14 mouse cellular contexts compared by ENCODE assay signal in the genomic region with DNA sequence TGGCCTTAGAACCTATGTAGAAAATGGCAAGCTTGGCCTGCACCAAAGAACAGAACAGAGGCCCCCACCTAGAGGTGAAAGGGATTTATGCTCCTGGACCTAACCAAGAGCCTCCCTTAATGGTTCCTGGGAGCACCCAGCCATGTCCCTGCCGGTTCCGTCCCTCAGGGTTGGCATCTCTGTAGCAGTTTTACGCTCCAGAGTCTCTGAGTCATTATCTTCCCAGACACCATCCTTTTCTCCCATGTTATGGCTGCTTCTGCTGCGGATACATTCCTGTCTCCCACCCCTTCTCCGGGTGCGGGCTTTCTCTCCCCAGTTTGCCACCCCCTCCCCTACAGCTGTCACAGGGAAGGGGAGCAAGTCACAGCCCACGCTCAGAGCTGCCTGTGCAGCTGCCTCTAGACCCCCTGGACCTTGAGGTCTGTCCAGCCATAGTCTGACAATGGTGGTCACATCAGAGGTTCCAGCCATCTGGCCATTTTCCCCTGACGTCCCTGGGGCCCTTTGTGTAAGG.
DNase-seq lines count a peak whose midpoint lies in the region; ATAC-seq and TF ChIP-seq lines count a peak whose summit lies in the region.
"Had no signal": no experiment of that assay in that cellular context is flagged by ENCODE, and none has a peak within 500 bp of the region (broad histone marks: within the 10 kb centered on the region; RNA-seq: fewer than 3 reads in every experiment).

No protein-coding gene starts in this region.

- no peak overlapping the region for H3K4me3 ChIP-seq in layer of hippocampus, adult 2 months
- no peak overlapping the region for H3K4me3 ChIP-seq in forebrain, embryonic 12.5 days (replicated peaks)
- H3K4me3 ChIP-seq in hindbrain, embryonic 12.5 days, result no peak overlapping the region
- no peak overlapping the region for H3K4me3 ChIP-seq in neural tube, embryonic 13.5 days
- H3K4me3 ChIP-seq: embryonic facial prominence, embryonic 15.5 days; limb, embryonic 15.5 days; lung, embryonic 15.5 days had no signal

- no peaks in the 10 kb centered on the region for H3K36me3 ChIP-seq in forebrain, embryonic 12.5 days (replicated peaks)
- H3K36me3 ChIP-seq in hindbrain, embryonic 12.5 days, result no peaks in the 10 kb centered on the region
- no peaks in the 10 kb centered on the region for H3K36me3 ChIP-seq in neural tube, embryonic 13.5 days
- H3K36me3 ChIP-seq: embryonic facial prominence, embryonic 15.5 days; limb, embryonic 15.5 days; lung, embryonic 15.5 days had no signal

- TF ChIP-seq CTCF in layer of hippocampus, adult 2 months (conservative IDR thresholded peaks at IDR 0.05), result 0 out of 2 replicates have a peak, but pooled peaks have one; percentile 3

- 0 out of 2 replicates have a peak, but pooled peaks have one; percentile 23 for ATAC-seq in forebrain, embryonic 12.5 days (ENCODE audit: low FRiP score)
- 0 out of 2 replicates have a peak, but pooled peaks have one; percentile 23 for ATAC-seq in hindbrain, embryonic 12.5 days (ENCODE audit: low FRiP score)
- peak; percentile 33; the same call in 1 of the 2 replicates for ATAC-seq in neural tube, embryonic 13.5 days (ENCODE audit: low read depth)
- ATAC-seq: inflammation-experienced regulatory T-cells, adult 6 months had no signal

- H3K27ac ChIP-seq in layer of hippocampus, adult 2 months, result peak overlapping the region; percentile 89
- H3K27ac ChIP-seq in forebrain, embryonic 12.5 days, result peak overlapping the region; percentile 57; the same call in 1 of the 2 replicates
- H3K27ac ChIP-seq in hindbrain, embryonic 12.5 days, result peak overlapping the region; percentile 6
- H3K27ac ChIP-seq in neural tube, embryonic 13.5 days (replicated peaks), result peak overlapping the region; percentile 84
- H3K27ac ChIP-seq: embryonic facial prominence, embryonic 15.5 days; limb, embryonic 15.5 days; lung, embryonic 15.5 days had no signal

- H3K9ac ChIP-seq in forebrain, embryonic 12.5 days, result no peak overlapping the region
- no peak overlapping the region for H3K9ac ChIP-seq in hindbrain, embryonic 12.5 days
- H3K9ac ChIP-seq in neural tube, embryonic 13.5 days, result peak overlapping the region; percentile 41; the same call in 1 of the 2 replicates
- H3K9ac ChIP-seq: embryonic facial prominence, embryonic 15.5 days; limb, embryonic 15.5 days; lung, embryonic 15.5 days had no signal

- 70% methylated on average over 8 of the region's 8 CpGs for WGBS in forebrain, embryonic 12.5 days
- 58% methylated on average over 8 of the region's 8 CpGs for WGBS in hindbrain, embryonic 12.5 days
- WGBS in neural tube, embryonic 13.5 days, result 38% methylated on average over 8 of the region's 8 CpGs

- peaks cover 30% of the 10 kb centered on the region for H3K4me1 ChIP-seq in forebrain, embryonic 12.5 days
- peaks cover 32% of the 10 kb centered on the region for H3K4me1 ChIP-seq in hindbrain, embryonic 12.5 days
- peaks cover 66% of the 10 kb centered on the region for H3K4me1 ChIP-seq in neural tube, embryonic 13.5 days (replicated peaks)
- H3K4me1 ChIP-seq: embryonic facial prominence, embryonic 15.5 days; limb, embryonic 15.5 days; lung, embryonic 15.5 days had no signal

- DNase-seq in layer of hippocampus, adult 2 months (ENCODE audit: low spot score in 2 of 2), result peak in 1 of 2 experiments; percentile 52
- no peak for DNase-seq in layer of hippocampus, adult 9-11 months
- no peak for DNase-seq in embryo, embryonic 11 days
- DNase-seq in adrenal gland, postnatal 4 days (ENCODE audit: low spot score in 2 of 2), result no peak
- no peak for DNase-seq in ovary, adult 18-20 months (ENCODE audit: low spot score)
- DNase-seq: cerebellum, adult 9-11 months had no signal

- H3K4me2 ChIP-seq in forebrain, embryonic 12.5 days, result no peak overlapping the region
- no peak overlapping the region for H3K4me2 ChIP-seq in hindbrain, embryonic 12.5 days (replicated peaks)
- no peak overlapping the region for H3K4me2 ChIP-seq in neural tube, embryonic 13.5 days
- H3K4me2 ChIP-seq: embryonic facial prominence, embryonic 15.5 days; heart, embryonic 11.5 days; limb, embryonic 15.5 days; lung, embryonic 15.5 days had no signal

- H3K27me3 ChIP-seq in forebrain, embryonic 12.5 days, result no peaks in the 10 kb centered on the region
- no peaks in the 10 kb centered on the region for H3K27me3 ChIP-seq in hindbrain, embryonic 12.5 days
- H3K27me3 ChIP-seq in neural tube, embryonic 13.5 days, result no peaks in the 10 kb centered on the region
- H3K27me3 ChIP-seq: embryonic facial prominence, embryonic 15.5 days; lung, embryonic 15.5 days had no signal

- H3K9me3 ChIP-seq in forebrain, embryonic 12.5 days, result no peaks in the 10 kb centered on the region
- H3K9me3 ChIP-seq in hindbrain, embryonic 12.5 days (replicated peaks), result no peaks in the 10 kb centered on the region
- no peaks in the 10 kb centered on the region for H3K9me3 ChIP-seq in neural tube, embryonic 13.5 days
- H3K9me3 ChIP-seq: embryonic facial prominence, embryonic 15.5 days; limb, embryonic 15.5 days; lung, embryonic 15.5 days had no signal

Comparison
In these comparisons a context has a peak if more than half of its experiments do, and no peak if none do; other contexts are left out.
1. H3K27ac ChIP-seq: peak in every context shown above with its lines; median percentile 89 in layer of hippocampus, adult 2 months; 84 in neural tube, embryonic 13.5 days; 57 in forebrain, embryonic 12.5 days; 6 in hindbrain, embryonic 12.5 days.